Mouse (Mus musculus) thymus, adult 2 months (tissue): ENCODE results near the gene Nub1. TPM values are rescaled to one million over a fixed set of nuclear protein-coding genes. Genes with fewer than 3 reads are reported as not detected.

Source experiments
- DNase-seq: peaks from one replicate; pipeline ENCODE4 v3.0.0; 2021
- H3K27ac ChIP-seq: fragments of 200-500 bp; 2 replicates; pipeline ENCODE4 v1.5.1; 2012; ENCODE audit warnings: low read length, control low read depth; ENCODE audit not compliant: control insufficient read depth, insufficient read depth
- H3K27me3 ChIP-seq: fragments of 200-500 bp; 2 replicates; pipeline ENCODE4 v1.6.1; 2012; ENCODE audit warnings: mild to moderate bottlenecking, low read length, moderate library complexity, mixed read lengths; ENCODE audit not compliant: control insufficient read depth, insufficient read depth
- H3K36me3 ChIP-seq: fragments of 200-500 bp; 2 replicates; pipeline ENCODE4 v1.6.1; 2012; ENCODE audit warnings: mild to moderate bottlenecking, low read length, moderate library complexity; ENCODE audit not compliant: control insufficient read depth, insufficient read depth
- H3K4me1 ChIP-seq: fragments of 200-500 bp; replicated peaks from 2 replicates; pipeline ENCODE4 v1.6.1; 2012; ENCODE audit warnings: low read length; ENCODE audit not compliant: control insufficient read depth, insufficient read depth
- H3K4me3 ChIP-seq: fragments of 200-500 bp; 2 replicates; pipeline ENCODE4 v1.5.1; 2012; ENCODE audit warnings: mild to moderate bottlenecking, low read length, control low read depth, moderate library complexity; ENCODE audit not compliant: control insufficient read depth, insufficient read depth
- CTCF ChIP-seq: fragments of 200-500 bp; IDR thresholded peaks from 2 replicates; pipeline ENCODE4 v1.5.1; 2012; ENCODE audit warnings: mild to moderate bottlenecking, control low read depth, low read length, moderate library complexity, borderline replicate concordance; ENCODE audit not compliant: control insufficient read depth, poor library complexity, insufficient read depth; ENCODE audit errors: extremely low read depth
- POLR2A ChIP-seq: fragments of 200-500 bp; IDR thresholded peaks from 2 replicates; pipeline ENCODE4 v1.6.1; 2012; ENCODE audit warnings: mild to moderate bottlenecking, low read length, control low read depth, moderate library complexity; ENCODE audit not compliant: control insufficient read depth, poor library complexity, insufficient read depth; ENCODE audit errors: extremely low read depth
- WGBS: fragments of 180-500 bp; shearing (Covaris S2); methylation state at CpG from one replicate; pipeline ENCODE4 v1.1.7; 2018; 5-methylcytosine and 5-hydroxymethylcytosine counted together
- polyA plus RNA-seq: library from polyadenylated mRNA; depleted of rRNA; stranded (reverse); fragments of >200 nt; gene quantifications from 2 replicates; pipeline ENCODE4 v1.2.3, GENCODE M21; 2012

Nub1 gene
- polyA plus RNA-seq, 1 experiment, result 75.4 TPM

DNA sequence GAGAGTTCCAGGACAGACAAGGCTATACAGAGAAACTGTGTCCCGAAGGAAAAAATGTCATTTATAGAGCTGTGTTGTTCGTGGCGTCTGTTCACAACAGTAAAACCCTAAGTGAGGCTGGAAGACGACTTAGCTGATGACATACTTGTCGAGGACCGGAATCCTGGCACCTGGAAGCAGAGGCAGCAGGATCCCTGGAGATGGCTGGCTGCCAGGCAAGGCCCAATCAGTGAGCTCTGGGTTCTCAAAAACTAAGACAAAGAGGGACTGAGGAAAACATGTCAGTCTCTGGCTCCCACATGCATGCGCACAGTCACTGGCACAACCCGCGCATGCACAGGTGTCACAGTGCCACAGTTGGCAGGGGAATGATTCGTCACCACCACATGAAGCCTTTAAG, 52.3 kb downstream of the Nub1 start:
- no peak for DNase-seq
- H3K4me3 ChIP-seq, result no peak overlapping the region
- no peaks in the 10 kb centered on the region for H3K27me3 ChIP-seq
- H3K27ac ChIP-seq, result no peak overlapping the region
- TF ChIP-seq CTCF (no peak), POLR2A (no peak)
- H3K36me3 ChIP-seq, result no peaks in the 10 kb centered on the region
- peaks cover 10% of the 10 kb centered on the region for H3K4me1 ChIP-seq
- WGBS, result 94% methylated on average over 10 of the region's 10 CpGs

DNA sequence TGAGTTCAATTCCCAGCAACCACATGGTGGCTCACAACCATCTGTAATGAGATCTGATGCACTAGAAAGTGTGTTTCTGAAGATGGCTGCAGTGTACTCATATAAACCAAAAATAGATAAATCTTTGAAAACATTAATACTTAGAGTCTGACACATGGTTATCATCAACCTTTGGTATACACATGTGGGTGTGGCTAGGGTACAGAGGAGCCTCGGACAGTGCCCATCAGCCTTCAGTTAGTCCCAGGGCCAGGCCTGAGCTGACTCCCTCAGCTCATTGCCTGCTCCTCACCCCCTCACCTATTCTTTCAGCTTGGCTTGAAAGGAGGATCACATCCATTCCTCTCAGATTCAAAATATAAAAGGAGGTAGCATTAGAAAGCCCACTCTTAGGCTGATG, 53.2 kb downstream of the Nub1 start:
- TF ChIP-seq POLR2A (no peak), CTCF (no peak)
- Histone ChIP-seq H3K36me3 (no peaks in the 10 kb centered on the region), H3K4me1 (peaks cover 10% of the 10 kb centered on the region), H3K27me3 (no peaks in the 10 kb centered on the region), H3K27ac (no peak overlapping the region), H3K4me3 (no peak overlapping the region)
- WGBS, result 93% methylated on average over 1 of the region's 1 CpGs
- DNase-seq, result no peak

GRCm38 (mm10) chr5:24739141-24739753, 53.9 kb downstream of the Nub1 start:
- no peak for TF ChIP-seq CTCF
- TF ChIP-seq POLR2A, result no peak
- Histone ChIP-seq H3K4me3 (no peak overlapping the region), H3K27me3 (no peaks in the 10 kb centered on the region), H3K36me3 (no peaks in the 10 kb centered on the region), H3K4me1 (peaks cover 10% of the 10 kb centered on the region), H3K27ac (no peak overlapping the region)
- WGBS, result 13% methylated on average over 15 of the region's 15 CpGs
- peak; percentile 61 for DNase-seq

DNA sequence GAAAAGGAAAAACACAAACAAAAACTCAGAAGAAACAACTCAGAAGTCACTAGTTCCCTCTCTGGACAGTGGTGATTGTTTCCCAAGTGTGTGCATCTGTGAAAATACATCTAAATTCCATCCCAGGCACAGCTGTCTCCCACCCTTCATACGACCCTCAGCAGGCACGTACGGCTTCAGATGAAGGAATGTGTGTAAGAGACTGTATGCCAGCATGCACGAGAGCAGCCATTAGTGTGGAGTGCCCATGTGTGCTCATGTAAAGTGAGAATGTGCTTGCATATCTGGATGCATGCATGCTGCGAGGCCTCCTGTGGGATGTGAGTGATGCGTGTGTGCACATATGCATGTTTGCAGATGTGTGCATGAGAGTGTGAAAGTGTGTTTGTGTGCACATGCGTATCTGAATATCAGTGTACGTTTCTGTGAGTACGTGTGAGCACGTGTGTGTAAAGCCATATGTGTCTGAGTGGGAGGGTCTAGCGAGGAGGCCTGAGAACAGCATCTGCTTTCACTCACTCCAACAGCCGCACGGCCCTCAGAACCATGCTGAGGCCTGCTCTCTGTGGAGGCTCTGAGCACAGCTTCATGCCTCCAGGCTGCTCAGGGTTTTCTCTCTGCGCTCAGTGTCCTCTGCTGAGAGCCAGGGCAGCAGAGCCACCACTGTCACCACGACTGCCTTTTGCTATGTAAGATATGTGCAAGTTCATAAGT, 56.0 kb downstream of the Nub1 start:
- Histone ChIP-seq H3K27me3 (no peaks in the 10 kb centered on the region), H3K4me1 (peaks cover 10% of the 10 kb centered on the region), H3K27ac (no peak overlapping the region), H3K4me3 (no peak overlapping the region), H3K36me3 (no peaks in the 10 kb centered on the region)
- DNase-seq, result no peak
- 93% methylated on average over 15 of the region's 15 CpGs for WGBS
- TF ChIP-seq POLR2A (no peak), CTCF (no peak)

GRCm38 (mm10) chr5:24743956-24744355, 58.6 kb downstream of the Nub1 start:
- no peak overlapping the region for H3K27ac ChIP-seq
- H3K4me1 ChIP-seq, result peaks cover 7% of the 10 kb centered on the region
- no peak for DNase-seq
- H3K36me3 ChIP-seq, result no peaks in the 10 kb centered on the region
- H3K4me3 ChIP-seq, result no peak overlapping the region
- H3K27me3 ChIP-seq, result no peaks in the 10 kb centered on the region
- no peak for TF ChIP-seq POLR2A
- TF ChIP-seq CTCF, result no peak
- 95% methylated on average over 10 of the region's 10 CpGs for WGBS

GRCm38 (mm10) chr5:24747533-24747932, 62.2 kb downstream of the Nub1 start:
- no peak overlapping the region for H3K4me3 ChIP-seq
- H3K27me3 ChIP-seq, result no peaks in the 10 kb centered on the region
- TF ChIP-seq CTCF (no peak), POLR2A (no peak)
- 64% methylated on average over 6 of the region's 6 CpGs for WGBS
- H3K36me3 ChIP-seq, result no peaks in the 10 kb centered on the region
- H3K4me1 ChIP-seq, result peaks cover 18% of the 10 kb centered on the region
- no peak overlapping the region for H3K27ac ChIP-seq
- no peak for DNase-seq

DNA sequence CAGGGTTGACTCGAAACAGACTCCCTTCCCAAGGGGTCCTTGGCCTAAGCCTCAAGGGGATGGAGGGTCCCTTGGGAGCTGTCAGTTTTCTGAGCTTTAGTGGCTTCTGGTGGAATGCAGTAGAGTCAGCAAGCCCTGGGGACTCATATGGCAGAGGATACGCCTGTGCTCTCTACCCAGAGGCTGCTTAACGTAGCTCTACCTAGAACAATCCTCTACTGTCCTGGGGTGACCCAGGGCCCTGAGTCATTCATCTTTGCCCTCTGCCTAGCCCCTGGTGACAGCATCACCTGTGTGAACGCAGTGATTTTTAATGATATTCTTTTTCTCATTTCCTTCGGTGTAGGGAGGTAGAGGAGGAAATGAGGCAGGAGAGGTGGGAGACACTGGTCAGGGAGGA, 64.4 kb downstream of the Nub1 start:
- Histone ChIP-seq H3K27me3 (no peaks in the 10 kb centered on the region), H3K27ac (no peak overlapping the region), H3K36me3 (no peaks in the 10 kb centered on the region), H3K4me1 (peaks cover 18% of the 10 kb centered on the region), H3K4me3 (no peak overlapping the region)
- DNase-seq, result no peak
- TF ChIP-seq POLR2A (no peak), CTCF (no peak)
- WGBS, result 95% methylated on average over 5 of the region's 5 CpGs
